Mouse (Mus musculus): ENCODE results near the gene Chn1.
A peak's percentile ranks its signal among the peaks of the same experiment; 100 is the strongest.
"Not testable (repeated sequence)": the region's sequence is repeated elsewhere in the genome, so short reads cannot be mapped to it uniquely, and the experiment has no call there.

The Chn1 gene

GRCm38 (mm10) chr2:73774786-73775682, at the start of gene Chn1:
Gene Chn1 (minus strand): TSS chr2:73775346.
- DNase-seq: peak; percentile 80 to 83

GRCm38 (mm10) chr2:73818742-73819141, 43.6 kb upstream of the Chn1 start:
- DNase-seq: no peak

GRCm38 (mm10) chr2:73807609-73808008, 32.5 kb upstream of the Chn1 start:
- DNase-seq: no peak

- DNase-seq: not testable (repeated sequence)
These were observed 25.0 kb upstream of the Chn1 start for GRCm38 (mm10) chr2:73800127-73800526.

- DNase-seq: no peak
These were observed 23.6 kb upstream of the Chn1 start for GRCm38 (mm10) chr2:73798786-73799185.

- no peak for DNase-seq
These were observed 23.0 kb upstream of the Chn1 start for GRCm38 (mm10) chr2:73798136-73798535.

GRCm38 (mm10) chr2:73791846-73792630, 16.9 kb upstream of the Chn1 start:
- peak; percentile 25 to 30 for DNase-seq

GRCm38 (mm10) chr2:73790332-73790731, 15.2 kb upstream of the Chn1 start:
- DNase-seq: peak; percentile 59 to 65

- no peak for DNase-seq
These were observed 13.2 kb upstream of the Chn1 start for GRCm38 (mm10) chr2:73788395-73788794.

GRCm38 (mm10) chr2:73782371-73782905, 7.3 kb upstream of the Chn1 start:
- no peak for DNase-seq

GRCm38 (mm10) chr2:73780321-73781010, 5.3 kb upstream of the Chn1 start:
- peak; percentile 28 to 34 for DNase-seq

GRCm38 (mm10) chr2:73779796-73780195, 4.7 kb upstream of the Chn1 start:
- DNase-seq: peak; percentile 50 to 61

GRCm38 (mm10) chr2:73779016-73779595, 4.0 kb upstream of the Chn1 start:
- peak in 1 of 2 experiments; percentile 26 for DNase-seq

GRCm38 (mm10) chr2:73776936-73777335, 1.8 kb upstream of the Chn1 start:
- no peak for DNase-seq

GRCm38 (mm10) chr2:73775683-73776310, 651 bp upstream of the Chn1 start:
- DNase-seq: peak in 1 of 2 experiments; percentile 37

GRCm38 (mm10) chr2:73772945-73773344, 2.2 kb downstream of the Chn1 start:
- DNase-seq: no peak

- no peak for DNase-seq
These were observed 6.5 kb downstream of the Chn1 start for GRCm38 (mm10) chr2:73768669-73769068.

- no peak for DNase-seq
These were observed 11.6 kb downstream of the Chn1 start for GRCm38 (mm10) chr2:73763541-73763940.

- no peak for DNase-seq
These were observed 15.2 kb downstream of the Chn1 start for GRCm38 (mm10) chr2:73759899-73760298.

GRCm38 (mm10) chr2:73759027-73759426, 16.1 kb downstream of the Chn1 start:
- DNase-seq: no peak

GRCm38 (mm10) chr2:73747297-73747696, 27.8 kb downstream of the Chn1 start:
- DNase-seq: no peak

GRCm38 (mm10) chr2:73746375-73746770, 28.8 kb downstream of the Chn1 start:
- no peak for DNase-seq
